Mouse (Mus musculus): Measurements from ENCODE around the gene Adsl.

DNA sequence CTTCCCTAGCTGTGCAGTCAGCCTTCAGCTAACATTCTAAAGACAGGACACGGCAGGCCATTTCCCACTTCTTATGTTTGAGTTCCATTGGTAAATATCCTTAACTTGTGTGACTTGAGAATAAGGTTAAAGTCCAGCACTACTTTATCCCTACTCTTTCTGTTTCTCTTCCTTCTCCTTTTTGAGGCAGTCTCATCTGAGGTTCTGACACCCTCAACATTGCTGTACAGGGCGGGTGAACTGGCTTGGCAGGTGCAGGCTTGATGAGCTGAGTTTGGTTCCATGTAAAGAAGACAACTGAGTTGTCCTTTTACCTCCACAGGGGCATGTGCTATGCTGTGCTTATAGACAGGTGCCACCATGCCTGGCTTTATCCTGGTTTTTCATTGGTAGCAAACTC lies 35.0 kb downstream of the Adsl start:
- TF ChIP-seq CTCF (IDR thresholded peaks at IDR 0.05; ENCODE audit: control insufficient read depth, insufficient read depth, insufficient read length): no peak
- no peak for TF ChIP-seq MAX (IDR thresholded peaks at IDR 0.05)
